Comparison of ENCODE assay signal across 8 mouse cellular contexts in the genomic region with DNA sequence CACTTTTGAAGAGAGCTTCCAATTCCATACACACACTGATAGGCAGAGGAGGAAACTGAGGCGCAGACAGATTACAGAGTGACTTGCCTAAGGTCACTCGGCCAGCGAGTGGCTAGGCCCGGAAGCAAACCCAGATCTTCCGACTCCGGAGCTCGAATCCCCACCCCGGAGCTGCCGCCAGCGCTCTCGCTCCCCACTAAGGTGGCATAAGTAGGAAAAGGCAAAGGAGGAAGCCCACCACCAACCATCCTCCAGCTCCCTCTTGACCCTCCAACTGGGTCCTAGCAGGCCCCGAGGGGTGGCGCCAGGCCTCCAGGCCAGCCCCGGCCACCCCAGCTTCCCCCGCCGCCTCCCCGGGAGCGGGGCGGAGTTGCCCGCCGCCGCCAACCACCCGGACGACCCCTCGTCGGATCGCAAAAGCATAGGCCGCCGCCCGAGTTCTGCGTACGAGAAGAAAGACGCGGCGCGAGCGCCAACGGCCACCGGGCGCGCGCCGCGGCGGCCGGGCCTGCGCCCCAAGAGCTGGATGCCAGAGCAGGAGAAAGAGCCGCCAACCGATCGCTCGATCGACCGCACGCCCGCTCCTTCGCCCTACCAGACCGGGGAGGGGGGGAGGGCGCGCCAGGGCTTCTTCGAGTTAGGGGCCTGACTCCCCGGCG. TPM values are rescaled to one million over a fixed set of nuclear protein-coding genes. Genes with fewer than 3 reads are reported as not detected.
DNase-seq lines count a peak whose midpoint lies in the region; ATAC-seq and TF ChIP-seq lines count a peak whose summit lies in the region.

No protein-coding gene starts in this region.

- no peaks in the 10 kb centered on the region for H3K27me3 ChIP-seq in forebrain, postnatal 0 days (ENCODE audit: insufficient read depth, low read length)
- H3K27me3 ChIP-seq in kidney, embryonic 16.5 days (ENCODE audit: insufficient read depth, low read length) = no peaks in the 10 kb centered on the region

- peaks cover 11% of the 10 kb centered on the region for H3K4me1 ChIP-seq in forebrain, postnatal 0 days (ENCODE audit: insufficient read depth)
- H3K4me1 ChIP-seq in kidney, embryonic 16.5 days (ENCODE audit: insufficient read depth, low read length) = peaks cover 20% of the 10 kb centered on the region

- peak; percentile 7 for ATAC-seq in forebrain, postnatal 0 days
- ATAC-seq in kidney, embryonic 16.5 days (ENCODE audit: low FRiP score, low TSS enrichment) = peak; percentile 36

- WGBS in forebrain, postnatal 0 days = 1% methylated on average over 51 of the region's 62 CpGs
- WGBS in kidney, embryonic 16.5 days = under 1% methylated on average over 40 of the region's 62 CpGs
- 2% methylated on average over 60 of the region's 62 CpGs for WGBS in macrophage (ENCODE audit: missing documents)

- H3K4me3 ChIP-seq in forebrain, postnatal 0 days (ENCODE audit: low read depth, low read length) = peak overlapping the region; percentile 94
- peak overlapping the region; percentile 94 for H3K4me3 ChIP-seq in kidney, embryonic 16.5 days (ENCODE audit: low read length)
- H3K4me3 ChIP-seq in macrophage (ENCODE audit: inconsistent target) = peak overlapping the region; percentile 81

- H3K9ac ChIP-seq in forebrain, postnatal 0 days = peak overlapping the region; percentile 98
- H3K9ac ChIP-seq in kidney, embryonic 16.5 days (replicated peaks; ENCODE audit: low read length) = peak overlapping the region; percentile 98

- peaks cover 91% of the 10 kb centered on the region for H3K79me2 ChIP-seq in macrophage (ENCODE audit: inconsistent target)

- H3K4me2 ChIP-seq in forebrain, postnatal 0 days (ENCODE audit: low read depth) = peak overlapping the region; percentile 85
- H3K4me2 ChIP-seq in kidney, embryonic 16.5 days (replicated peaks; ENCODE audit: low read depth, low read length) = peak overlapping the region; percentile 93

- H3K27ac ChIP-seq in forebrain, postnatal 0 days (ENCODE audit: low read depth, low read length) = peak overlapping the region; percentile 98
- H3K27ac ChIP-seq in kidney, embryonic 16.5 days (ENCODE audit: low read length) = peak overlapping the region; percentile 92
- peak overlapping the region; percentile 80 for H3K27ac ChIP-seq in macrophage

- peak; percentile 46 for DNase-seq in cerebellum, adult 9-10 months
- DNase-seq in cerebellum, adult 11 months = no peak
- peak; percentile 56 for DNase-seq in urinary bladder, adult 2 months (ENCODE audit: low spot score)
- DNase-seq in urinary bladder, postnatal 4 days (ENCODE audit: low spot score in 2 of 2) = no peak
- DNase-seq in forebrain, postnatal 0 days = no peak
- DNase-seq in retina, embryonic 14.5 days (ENCODE audit: low spot score) = no peak

- peaks cover 9% of the 10 kb centered on the region; the same call in 1 of the 2 replicates for H3K9me3 ChIP-seq in forebrain, postnatal 0 days (ENCODE audit: low read length)
- H3K9me3 ChIP-seq in kidney, embryonic 16.5 days (ENCODE audit: low read length) = peaks cover 22% of the 10 kb centered on the region

- peaks cover 25% of the 10 kb centered on the region for H3K36me3 ChIP-seq in forebrain, postnatal 0 days (ENCODE audit: insufficient read depth)
- H3K36me3 ChIP-seq in kidney, embryonic 16.5 days (ENCODE audit: insufficient read depth, low read length) = peaks cover 27% of the 10 kb centered on the region
- peaks cover 31% of the 10 kb centered on the region for H3K36me3 ChIP-seq in macrophage (ENCODE audit: inconsistent target)

- no peak for TF ChIP-seq CTCF in forebrain, postnatal 0 days (IDR thresholded peaks at IDR 0.05; ENCODE audit: low read depth)

RNA-seq across cellular contexts. Expression of gene Morc2a, which starts 0.6 kb away (rescaled TPM):
- polyA plus RNA-seq in urinary bladder, adult 2 months (2012; rRNA removed) = 16.2 and 20.3 TPM in 2 replicates
- 53.9 and 61.6 TPM in 2 replicates for total RNA-seq in forebrain, postnatal 0 days (2014; rRNA removed)
- 12.6 and 21.1 TPM in 2 replicates for polyA plus RNA-seq in forebrain, postnatal 0 days (2015; fragmentation: Nextera tagmentation; extraction: Ambion mirVana)
- polyA plus RNA-seq in kidney, embryonic 16.5 days (2015; fragmentation: Nextera tagmentation; extraction: Ambion mirVana) = 27.5 and 31.2 TPM in 2 replicates
- total RNA-seq in macrophage (2018; cell fraction: chromatin; rRNA removed) = 100 to 1,000 TPM in 18 of 26 experiments, 10 to 100 TPM in 8; 48.7 to 190 (median 112) TPM
- total RNA-seq in macrophage (2018; cell fraction: cytosol; rRNA removed) = 10 to 100 TPM; 10.1 to 28.8 (median 19.5) TPM
- total RNA-seq in macrophage (2018; cell fraction: nucleus; rRNA removed) = 10 to 100 TPM; 36.0 to 97.3 (median 56.0) TPM
- 15.7 to 23.7 TPM (median 23.7 TPM) in 3 replicates for polyA plus RNA-seq in macrophage (2018)

Comparison
In these comparisons a context has a peak if more than half of its experiments do, and no peak if none do; other contexts are left out.
1. DNase-seq: peak in cerebellum, adult 9-10 months (single experiment) and urinary bladder, adult 2 months (single experiment); none in cerebellum, adult 11 months (single experiment), urinary bladder, postnatal 4 days (0 of 2), forebrain, postnatal 0 days (single experiment) and retina, embryonic 14.5 days (single experiment).
2. Peak in every context shown above with its lines, with median percentiles within 50 percentile points of each other: H3K27ac ChIP-seq and H3K4me3 ChIP-seq.